Mouse (Mus musculus) layer of hippocampus, adult 2 months (tissue): ENCODE measurements around the gene Snap47. TPM values are rescaled to one million over a fixed set of nuclear protein-coding genes. Genes with fewer than 3 reads are reported as not detected.

Experiments
- DNase-seq, 2 experiments: peaks; one replicate each; pipeline ENCODE4 v3.0.0; 2022; ENCODE audit warnings: low spot score in 2 of 2
- H3K27ac ChIP-seq: fragments of 200-600 bp; 2 replicates; pipeline ENCODE4 v1.8.1; 2022
- H3K4me3 ChIP-seq: fragments of 200-600 bp; 2 replicates; pipeline ENCODE4 v1.8.1; 2022; ENCODE audit warnings: mild to moderate bottlenecking
- CTCF ChIP-seq: fragments of 200-600 bp; conservative IDR thresholded peaks from 2 replicates; pipeline ENCODE4 v1.8.1; 2022; ENCODE audit warnings: antibody characterized with exemption, mild to moderate bottlenecking, moderate library complexity
- total RNA-seq, 2 experiments: library from RNA; stranded (reverse); gene quantifications; 2 replicates each; pipeline ENCODE4 v1.2.3; 2021

The Snap47 gene
- total RNA-seq, 2 experiments from 2014 or later = 341 to 356 TPM

DNA sequence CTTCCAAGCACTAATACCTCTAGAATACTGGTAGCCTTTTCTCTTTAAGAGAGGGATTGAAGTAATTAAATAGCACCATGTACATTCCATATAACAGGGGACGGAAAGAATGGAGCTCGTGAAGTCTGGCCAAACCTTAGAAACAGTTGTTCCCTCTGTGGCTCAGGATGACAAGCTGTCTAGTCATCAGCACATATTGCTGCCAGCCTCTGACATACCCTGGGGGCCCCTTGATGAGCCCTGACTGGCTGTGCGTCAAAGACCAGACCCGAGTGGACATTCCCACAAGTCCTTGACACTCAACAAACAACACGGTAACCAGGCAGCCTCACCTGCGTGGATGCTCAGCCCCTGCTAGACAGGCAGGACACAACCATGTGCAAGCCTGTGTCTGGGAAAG is 38.9 kb downstream of the Snap47 start:
- no peak for TF ChIP-seq CTCF
- peak overlapping the region; percentile 43; the same call in 1 of the 2 replicates for H3K27ac ChIP-seq

GRCm38 (mm10) chr11:59410851-59411250 is 40.1 kb downstream of the Snap47 start:
- H3K27ac ChIP-seq = no peak overlapping the region
- no peak for TF ChIP-seq CTCF
- H3K4me3 ChIP-seq = no peak overlapping the region
- DNase-seq = no peak

More for the DNA sequence above, 38.9 kb downstream of the Snap47 start:
- DNase-seq = no peak
- no peak overlapping the region for H3K4me3 ChIP-seq

GRCm38 (mm10) chr11:59405761-59406160 is 45.2 kb downstream of the Snap47 start:
- no peak for DNase-seq
- Histone ChIP-seq H3K27ac (no peak overlapping the region), H3K4me3 (no peak overlapping the region)
- TF ChIP-seq CTCF = no peak

GRCm38 (mm10) chr11:59400876-59401275 is 50.1 kb downstream of the Snap47 start:
- TF ChIP-seq CTCF = no peak
- no peak overlapping the region for H3K4me3 ChIP-seq
- DNase-seq = no peak
- H3K27ac ChIP-seq = no peak overlapping the region

DNA sequence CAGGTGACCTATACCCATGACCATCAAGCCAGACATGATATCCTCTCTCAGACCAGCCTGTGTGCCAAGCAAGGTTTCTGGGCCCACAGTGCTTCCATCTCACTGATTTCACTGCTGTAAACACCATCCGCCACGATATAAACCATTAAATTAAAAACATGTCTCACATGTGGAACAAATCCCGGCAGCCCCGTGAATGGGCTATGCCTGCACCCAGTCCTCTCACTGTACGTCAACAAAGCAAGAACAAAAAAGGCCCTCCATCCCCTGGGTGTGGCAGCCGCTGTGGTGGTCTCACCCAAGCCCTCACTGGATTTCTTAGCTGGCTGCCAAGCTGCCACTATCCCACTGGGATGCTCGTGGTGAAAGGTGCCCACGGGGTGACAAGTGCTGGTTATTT is 51.2 kb downstream of the Snap47 start:
- TF ChIP-seq CTCF = no peak
- H3K27ac ChIP-seq = no peak overlapping the region
- DNase-seq = no peak

DNA sequence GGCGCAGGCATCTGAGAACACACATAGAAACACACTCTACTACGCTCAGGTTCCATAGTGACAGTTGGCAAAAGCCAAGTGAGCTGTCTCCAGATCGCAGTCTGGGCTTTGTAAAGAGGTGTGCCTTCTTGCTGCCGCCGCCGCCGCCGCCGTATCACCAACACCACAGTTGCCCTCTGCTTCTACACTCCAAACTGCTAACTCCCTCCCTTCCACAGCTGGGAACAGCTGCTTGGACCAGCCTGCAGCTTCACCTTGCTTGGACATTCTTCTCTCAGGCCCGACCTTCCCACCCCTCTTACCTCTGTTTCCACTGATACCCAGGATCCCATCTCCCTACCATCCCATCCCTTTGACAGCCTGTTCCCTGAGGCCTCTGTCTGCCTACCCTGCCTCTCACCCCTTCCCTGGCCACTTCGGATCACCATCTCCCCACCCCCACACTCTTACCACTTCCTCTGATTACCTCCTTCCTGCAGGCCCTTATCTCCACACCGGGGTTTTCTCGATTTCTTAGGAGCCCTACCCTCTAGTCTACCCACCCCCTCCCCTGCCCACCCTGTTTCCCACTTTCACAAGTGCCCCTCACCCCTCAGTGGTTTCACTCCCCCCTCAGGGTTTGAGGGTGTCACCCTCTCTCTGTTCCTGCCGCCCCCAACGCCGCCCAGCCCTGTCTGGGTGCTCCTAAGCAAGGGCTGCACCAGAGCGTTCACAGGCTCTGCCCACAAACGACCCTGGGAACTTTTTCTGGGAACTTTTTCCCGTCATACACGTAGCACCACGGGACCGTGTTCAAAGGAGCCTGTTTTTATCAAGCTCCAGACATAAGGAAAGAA is 53.2 kb downstream of the Snap47 start:
- DNase-seq = no peak
- TF ChIP-seq CTCF = no peak
- no peak overlapping the region for H3K4me3 ChIP-seq
- H3K27ac ChIP-seq = no peak overlapping the region

More for the DNA sequence above, 51.2 kb downstream of the Snap47 start:
- no peak overlapping the region for H3K4me3 ChIP-seq

- TF ChIP-seq CTCF = no peak
- no peak for DNase-seq
- Histone ChIP-seq H3K27ac (no peak overlapping the region), H3K4me3 (no peak overlapping the region)
These were observed 56.5 kb downstream of the Snap47 start for GRCm38 (mm10) chr11:59394451-59394850.

DNA sequence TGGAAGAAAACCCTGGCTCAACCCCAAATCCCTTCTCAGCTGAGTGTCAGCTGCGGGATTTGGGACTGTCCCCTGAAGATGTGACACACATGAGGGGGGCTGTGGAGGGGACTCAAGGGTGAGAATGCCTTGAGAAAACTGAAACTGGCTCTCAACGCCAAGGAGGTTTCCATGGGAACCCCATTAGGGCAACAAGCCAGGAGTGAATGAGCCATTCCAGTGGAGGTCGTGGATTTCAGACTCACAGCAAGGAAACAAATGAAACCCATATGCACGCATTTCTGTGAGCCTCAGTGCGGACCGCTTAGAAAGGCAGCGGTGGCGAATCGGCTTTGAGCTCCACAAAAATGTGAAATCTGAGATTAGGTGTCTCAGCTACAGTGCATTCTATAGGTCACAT is 57.4 kb downstream of the Snap47 start:
- no peak for TF ChIP-seq CTCF
- no peak overlapping the region for H3K4me3 ChIP-seq
- DNase-seq = peak; percentile 16 to 39
- peak overlapping the region; percentile 43; the same call in 1 of the 2 replicates for H3K27ac ChIP-seq

- Histone ChIP-seq H3K4me3 (no peak overlapping the region), H3K27ac (no peak overlapping the region)
- no peak for TF ChIP-seq CTCF
- DNase-seq = no peak
These were observed 58.7 kb downstream of the Snap47 start for GRCm38 (mm10) chr11:59392300-59392699.

- TF ChIP-seq CTCF = no peak
- no peak for DNase-seq
- H3K27ac ChIP-seq = no peak overlapping the region
- H3K4me3 ChIP-seq = no peak overlapping the region
These were observed 60.5 kb downstream of the Snap47 start for GRCm38 (mm10) chr11:59390470-59390869.

GRCm38 (mm10) chr11:59389617-59390016 is 61.4 kb downstream of the Snap47 start:
- TF ChIP-seq CTCF = no peak
- Histone ChIP-seq H3K27ac (no peak overlapping the region), H3K4me3 (no peak overlapping the region)
- DNase-seq = no peak

DNA sequence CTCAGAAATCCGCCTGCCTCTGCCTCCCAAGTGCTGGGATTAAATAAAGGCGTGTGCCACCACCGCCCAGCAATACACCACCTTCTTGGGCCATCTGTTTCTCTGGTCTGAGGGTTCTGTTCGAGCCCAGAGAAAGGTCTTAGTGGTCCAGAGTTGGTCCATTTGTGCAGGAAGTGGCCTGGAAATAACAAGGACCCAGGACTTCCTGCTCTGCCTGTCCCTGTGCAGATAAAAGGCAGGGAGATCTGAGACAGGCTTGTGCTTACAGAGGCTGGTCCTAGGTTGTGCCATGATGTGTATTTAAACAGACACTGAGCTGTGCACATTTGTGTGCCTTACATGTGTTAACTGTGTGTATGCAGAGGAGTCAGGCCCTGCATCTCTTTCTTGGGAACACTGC is 62.2 kb downstream of the Snap47 start:
- H3K4me3 ChIP-seq = no peak overlapping the region
- DNase-seq = no peak
- TF ChIP-seq CTCF = no peak
- H3K27ac ChIP-seq = no peak overlapping the region

DNA sequence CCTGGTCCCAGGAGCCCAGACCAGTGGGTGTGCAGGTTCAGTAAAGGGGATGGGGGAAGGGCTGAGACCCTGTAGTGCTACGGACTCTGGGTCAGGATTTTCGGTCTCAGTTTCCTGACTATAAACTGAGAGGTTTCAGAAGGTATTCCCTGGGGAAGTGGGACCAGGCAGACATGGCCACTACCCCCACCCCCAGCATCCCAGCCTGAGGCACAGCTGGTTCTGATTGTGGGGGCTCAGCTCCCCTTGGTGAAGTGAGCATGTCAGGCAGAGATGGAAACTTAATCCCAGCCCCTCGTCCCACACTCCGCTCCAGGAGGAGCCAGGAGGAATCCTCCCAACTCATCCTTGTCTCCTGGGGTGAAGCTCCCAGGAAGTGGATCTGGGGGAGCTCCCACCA is 63.5 kb downstream of the Snap47 start:
- Histone ChIP-seq H3K27ac (no peak overlapping the region), H3K4me3 (no peak overlapping the region)
- DNase-seq = no peak
- no peak for TF ChIP-seq CTCF

DNA sequence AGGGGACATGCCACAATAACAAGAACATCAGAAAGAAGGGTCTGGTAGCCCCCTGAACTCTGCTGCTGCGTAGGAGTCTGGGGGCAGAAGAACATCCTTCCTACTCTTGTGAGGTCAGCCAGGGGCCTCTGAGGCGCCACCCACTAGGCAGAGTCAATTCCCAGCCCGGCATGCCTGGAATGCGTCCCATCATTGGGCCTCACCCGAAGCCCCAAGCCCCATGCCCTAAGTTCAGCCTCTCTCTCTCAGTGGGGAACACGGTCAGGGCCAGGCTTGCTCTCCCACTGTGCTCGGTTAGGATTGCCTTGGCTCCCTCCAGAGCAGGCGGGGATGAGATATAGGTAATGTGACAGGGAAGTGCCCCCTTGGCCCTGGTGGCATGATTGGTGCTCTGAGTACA is 65.9 kb downstream of the Snap47 start:
- DNase-seq = no peak
- Histone ChIP-seq H3K27ac (no peak overlapping the region), H3K4me3 (no peak overlapping the region)
- TF ChIP-seq CTCF = no peak
